Mouse (Mus musculus) testis, adult 2 months (tissue): Measurements from ENCODE around the gene Cplx3. TPM values are rescaled to one million over a fixed set of nuclear protein-coding genes. Genes with fewer than 3 reads are reported as not detected.

ENCODE experiments used
- H3K27ac ChIP-seq: fragments of 200-500 bp; 2 replicates; pipeline ENCODE4 v1.5.1; 2012; ENCODE audit warnings: low read depth, low read length; ENCODE audit not compliant: control insufficient read depth, insufficient read depth
- H3K27me3 ChIP-seq: fragments of 200-500 bp; 2 replicates; pipeline ENCODE4 v1.6.1; 2012; ENCODE audit warnings: mild to moderate bottlenecking, low read length, moderate library complexity; ENCODE audit not compliant: control insufficient read depth, insufficient read depth
- H3K36me3 ChIP-seq: fragments of 200-500 bp; 2 replicates; pipeline ENCODE4 v1.6.1; 2012; ENCODE audit warnings: mild to moderate bottlenecking, low read length; ENCODE audit not compliant: control insufficient read depth, insufficient read depth
- H3K4me1 ChIP-seq: fragments of 200-500 bp; 2 replicates; pipeline ENCODE4 v1.6.1; 2012; ENCODE audit warnings: low read length; ENCODE audit not compliant: control insufficient read depth, insufficient read depth
- H3K4me3 ChIP-seq: fragments of 200-500 bp; 2 replicates; pipeline ENCODE4 v1.5.1; 2012; ENCODE audit warnings: low read depth, mild to moderate bottlenecking, low read length, moderate library complexity, mixed read lengths; ENCODE audit not compliant: control insufficient read depth
- CTCF ChIP-seq: fragments of 200-500 bp; IDR thresholded peaks from 2 replicates; pipeline ENCODE4 v1.5.1; 2012; ENCODE audit warnings: low read depth, mild to moderate bottlenecking, inconsistent platforms, low read length, moderate library complexity; ENCODE audit not compliant: control insufficient read depth, insufficient read depth, insufficient replicate concordance
- POLR2A ChIP-seq: fragments of 200-500 bp; IDR thresholded peaks from 2 replicates; pipeline ENCODE4 v1.6.1; 2012; ENCODE audit warnings: low read depth, mild to moderate bottlenecking, inconsistent platforms, low read length, moderate library complexity; ENCODE audit not compliant: control insufficient read depth
- polyA plus RNA-seq: library from polyadenylated mRNA; depleted of rRNA; stranded (reverse); fragments of >200 nt; gene quantifications from 2 replicates; pipeline ENCODE4 v1.2.3, GENCODE M21; 2012; rRNA removed

The Cplx3 gene
- polyA plus RNA-seq, 1 experiment: 0.16 TPM

- TF ChIP-seq POLR2A (no peak), CTCF (no peak)
- Histone ChIP-seq H3K27ac (no peak overlapping the region), H3K4me1 (peaks cover 12% of the 10 kb centered on the region), H3K27me3 (no peaks in the 10 kb centered on the region), H3K36me3 (no peaks in the 10 kb centered on the region), H3K4me3 (no peak overlapping the region)
These were observed 47.5 kb downstream of the Cplx3 start for GRCm38 (mm10) chr9:57558625-57559024.

GRCm38 (mm10) chr9:57557215-57557614 is 48.9 kb downstream of the Cplx3 start:
- TF ChIP-seq CTCF (no peak), POLR2A (no peak)
- Histone ChIP-seq H3K4me1 (peaks cover 16% of the 10 kb centered on the region), H3K36me3 (no peaks in the 10 kb centered on the region), H3K27ac (no peak overlapping the region), H3K27me3 (no peaks in the 10 kb centered on the region), H3K4me3 (no peak overlapping the region)

- H3K4me1 ChIP-seq: peaks cover 9% of the 10 kb centered on the region
- H3K27ac ChIP-seq: no peak overlapping the region
- no peaks in the 10 kb centered on the region for H3K27me3 ChIP-seq
- no peak overlapping the region for H3K4me3 ChIP-seq
- H3K36me3 ChIP-seq: peaks cover 1% of the 10 kb centered on the region; the same call in 1 of the 2 replicates
- no peak for TF ChIP-seq POLR2A
- TF ChIP-seq CTCF: no peak
These were observed 51.3 kb downstream of the Cplx3 start for GRCm38 (mm10) chr9:57554753-57555152.

- Histone ChIP-seq H3K4me1 (peaks cover 19% of the 10 kb centered on the region), H3K36me3 (peaks cover 4% of the 10 kb centered on the region), H3K27ac (no peak overlapping the region), H3K4me3 (peak overlapping the region; percentile 39), H3K27me3 (no peaks in the 10 kb centered on the region)
- TF ChIP-seq POLR2A: no peak
- TF ChIP-seq CTCF: no peak
These were observed 53.0 kb downstream of the Cplx3 start for GRCm38 (mm10) chr9:57553119-57553518.

GRCm38 (mm10) chr9:57552139-57552887 is 53.8 kb downstream of the Cplx3 start, which contains the start of gene Mpi:
Gene Mpi (minus strand): TSS chr9:57552763.
- peak within 1 kb of the TSS; percentile 98 for H3K27ac ChIP-seq

GRCm38 (mm10) chr9:57550126-57550862 is 55.8 kb downstream of the Cplx3 start:
- peaks cover 4% of the 10 kb centered on the region for H3K36me3 ChIP-seq
- H3K4me1 ChIP-seq: peaks cover 25% of the 10 kb centered on the region
- no peak overlapping the region for H3K27ac ChIP-seq
- no peak overlapping the region for H3K4me3 ChIP-seq
- no peaks in the 10 kb centered on the region for H3K27me3 ChIP-seq
- TF ChIP-seq POLR2A (no peak), CTCF (no peak)

More at GRCm38 (mm10) chr9:57552139-57552887, 53.8 kb downstream of the Cplx3 start, which contains the start of gene Mpi:
- H3K36me3 ChIP-seq: peaks cover 4% of the 10 kb centered on the region
- peak; percentile 94 for TF ChIP-seq POLR2A
- TF ChIP-seq CTCF: 0 out of 2 replicates have a peak, but pooled peaks have one; percentile 13
- peak within 1 kb of the TSS; percentile 98 for H3K4me3 ChIP-seq
- no peaks in the 10 kb centered on the region for H3K27me3 ChIP-seq
- peaks cover 25% of the 10 kb centered on the region for H3K4me1 ChIP-seq

Other genes with a start within 250 kb of the Cplx3 start
- gene Ppcdc, start 166.2 kb downstream of the Cplx3 start, polyA plus RNA-seq: 37.5 and 39.1 TPM in 2 replicates
- gene Scamp5, start 138.2 kb downstream of the Cplx3 start, polyA plus RNA-seq: 5.7 and 6.2 TPM in 2 replicates
- 0.20 and 0.55 TPM in 2 replicates for gene Rpp25, start 102.3 kb downstream of the Cplx3 start, polyA plus RNA-seq
- 335 and 344 TPM in 2 replicates for gene Cox5a, start 85.0 kb downstream of the Cplx3 start, polyA plus RNA-seq
- gene Fam219b, start 68.8 kb downstream of the Cplx3 start, polyA plus RNA-seq: 2.3 and 2.8 TPM in 2 replicates
- 268 and 282 TPM in 2 replicates for gene Mpi, start 53.5 kb downstream of the Cplx3 start, polyA plus RNA-seq
- 465 and 495 TPM in 2 replicates for gene Scamp2, start 45.3 kb downstream of the Cplx3 start, polyA plus RNA-seq
- 9.2 and 9.5 TPM in 2 replicates for gene Ulk3, start 16.8 kb downstream of the Cplx3 start, polyA plus RNA-seq
- gene Lman1l, start 14.5 kb upstream of the Cplx3 start, polyA plus RNA-seq: 0.06 TPM in 1 of 2 replicates, not detected in the other
- gene Csk, start 47.4 kb upstream of the Cplx3 start, polyA plus RNA-seq: 13.4 and 13.9 TPM in 2 replicates
- gene Cyp1a2, start 77.4 kb upstream of the Cplx3 start, polyA plus RNA-seq: 0.16 and 0.38 TPM in 2 replicates
- gene Cyp1a1, start 81.6 kb upstream of the Cplx3 start, polyA plus RNA-seq: 0.09 and 0.11 TPM in 2 replicates
- 8.0 and 8.1 TPM in 2 replicates for gene Edc3, start 102.3 kb upstream of the Cplx3 start, polyA plus RNA-seq
- gene Clk3, start 159.6 kb upstream of the Cplx3 start, polyA plus RNA-seq: 197 and 224 TPM in 2 replicates
- gene Arid3b, start 230.5 kb upstream of the Cplx3 start, polyA plus RNA-seq: 42.9 and 44.8 TPM in 2 replicates